In genomic region chr13:45964331-45964852, GRCm38 (mm10) we compare ENCODE assay signal across 7 mouse cellular contexts. TPM values are rescaled to one million over a fixed set of nuclear protein-coding genes. Genes with fewer than 3 reads are reported as not detected.
DNase-seq lines count a peak whose midpoint lies in the region; ATAC-seq and TF ChIP-seq lines count a peak whose summit lies in the region.

No protein-coding gene starts in this region.

- H3K9me3 ChIP-seq in forebrain, postnatal 0 days (ENCODE audit: low read length) = no peaks in the 10 kb centered on the region
- H3K9me3 ChIP-seq in hindbrain, embryonic 16.5 days (ENCODE audit: control insufficient read depth, low read length) = no peaks in the 10 kb centered on the region
- H3K9me3 ChIP-seq in limb, embryonic 13.5 days = no peaks in the 10 kb centered on the region
- H3K9me3 ChIP-seq in midbrain, embryonic 14.5 days (ENCODE audit: control insufficient read depth, low read length) = no peaks in the 10 kb centered on the region

- H3K4me3 ChIP-seq in bone marrow macrophage, adult 2 months (ENCODE audit: insufficient read depth, low read length) = peak overlapping the region; percentile 97
- H3K4me3 ChIP-seq in forebrain, postnatal 0 days (ENCODE audit: low read depth, low read length) = peak overlapping the region; percentile 79
- peak overlapping the region; percentile 89 for H3K4me3 ChIP-seq in hindbrain, embryonic 16.5 days (ENCODE audit: low read length)
- peak overlapping the region; percentile 90 for H3K4me3 ChIP-seq in limb, embryonic 13.5 days
- peak overlapping the region; percentile 94 for H3K4me3 ChIP-seq in midbrain, embryonic 14.5 days (replicated peaks; ENCODE audit: low read depth, low read length)

- H3K36me3 ChIP-seq in forebrain, postnatal 0 days (ENCODE audit: insufficient read depth) = no peaks in the 10 kb centered on the region
- H3K36me3 ChIP-seq in hindbrain, embryonic 16.5 days (ENCODE audit: control insufficient read depth, insufficient read depth, low read length) = no peaks in the 10 kb centered on the region
- no peaks in the 10 kb centered on the region for H3K36me3 ChIP-seq in limb, embryonic 13.5 days
- H3K36me3 ChIP-seq in midbrain, embryonic 14.5 days (ENCODE audit: control insufficient read depth, insufficient read depth, low read length) = no peaks in the 10 kb centered on the region

- H3K9ac ChIP-seq in forebrain, postnatal 0 days = peak overlapping the region; percentile 95
- peak overlapping the region; percentile 95 for H3K9ac ChIP-seq in hindbrain, embryonic 16.5 days (ENCODE audit: low read depth, low read length)
- peak overlapping the region; percentile 92 for H3K9ac ChIP-seq in limb, embryonic 13.5 days
- peak overlapping the region; percentile 95 for H3K9ac ChIP-seq in midbrain, embryonic 14.5 days (replicated peaks; ENCODE audit: low read length)

- peaks cover 20% of the 10 kb centered on the region for H3K4me1 ChIP-seq in bone marrow macrophage, adult 2 months (ENCODE audit: control insufficient read depth, insufficient read depth, low read length)
- peaks cover 17% of the 10 kb centered on the region for H3K4me1 ChIP-seq in forebrain, postnatal 0 days (ENCODE audit: insufficient read depth)
- H3K4me1 ChIP-seq in hindbrain, embryonic 16.5 days (ENCODE audit: control insufficient read depth, insufficient read depth, low read depth, low read length) = peaks cover 28% of the 10 kb centered on the region
- H3K4me1 ChIP-seq in limb, embryonic 13.5 days = peaks cover 42% of the 10 kb centered on the region
- H3K4me1 ChIP-seq in midbrain, embryonic 14.5 days (ENCODE audit: control insufficient read depth, insufficient read depth, low read length) = peaks cover 42% of the 10 kb centered on the region

- peak; percentile 44 for ATAC-seq in forebrain, postnatal 0 days
- peak; percentile 43 for ATAC-seq in hindbrain, embryonic 16.5 days
- peak; percentile 54 for ATAC-seq in limb, embryonic 13.5 days (ENCODE audit: low FRiP score, low read depth)
- ATAC-seq in midbrain, embryonic 14.5 days (ENCODE audit: low FRiP score, low TSS enrichment) = peak; percentile 51

- no peak for TF ChIP-seq CTCF in bone marrow macrophage, adult 2 months (IDR thresholded peaks at IDR 0.05; ENCODE audit: low read depth, low read length)
- no peak for TF ChIP-seq CTCF in forebrain, postnatal 0 days (IDR thresholded peaks at IDR 0.05; ENCODE audit: low read depth)

- DNase-seq in R1 (ENCODE audit: low read depth, low spot score) = peak; percentile 40
- DNase-seq in forebrain, postnatal 0 days = no peak
- peak; percentile 83 for DNase-seq in midbrain, embryonic 14.5 days
- peak; percentile 32 to 74 for DNase-seq in spleen, postnatal 4 days (ENCODE audit: low spot score in 2 of 2)

- H3K4me2 ChIP-seq in forebrain, postnatal 0 days (ENCODE audit: low read depth) = peak overlapping the region; percentile 90
- H3K4me2 ChIP-seq in hindbrain, embryonic 16.5 days (ENCODE audit: low read length) = peak overlapping the region; percentile 78
- peak overlapping the region; percentile 89 for H3K4me2 ChIP-seq in limb, embryonic 13.5 days (replicated peaks)
- peak overlapping the region; percentile 85 for H3K4me2 ChIP-seq in midbrain, embryonic 14.5 days (ENCODE audit: low read length)

- 0% methylated on average over 30 of the region's 39 CpGs for WGBS in forebrain, postnatal 0 days
- under 1% methylated on average over 23 of the region's 39 CpGs for WGBS in hindbrain, embryonic 16.5 days
- WGBS in limb, embryonic 13.5 days = 2% methylated on average over 22 of the region's 39 CpGs
- WGBS in midbrain, embryonic 14.5 days = under 1% methylated on average over 33 of the region's 39 CpGs

- H3K27me3 ChIP-seq in forebrain, postnatal 0 days (ENCODE audit: insufficient read depth, low read length) = no peaks in the 10 kb centered on the region
- no peaks in the 10 kb centered on the region for H3K27me3 ChIP-seq in hindbrain, embryonic 16.5 days (replicated peaks; ENCODE audit: control insufficient read depth, insufficient read depth, low read length)
- peaks cover 16% of the 10 kb centered on the region for H3K27me3 ChIP-seq in limb, embryonic 13.5 days
- no peaks in the 10 kb centered on the region for H3K27me3 ChIP-seq in midbrain, embryonic 14.5 days (ENCODE audit: control insufficient read depth, insufficient read depth, low read length)

- no peak for TF ChIP-seq POLR2A in bone marrow macrophage, adult 2 months (IDR thresholded peaks at IDR 0.05; ENCODE audit: borderline replicate concordance, low read depth, low read length)

- H3K27ac ChIP-seq in bone marrow macrophage, adult 2 months (ENCODE audit: insufficient read depth, low read depth, low read length) = peak overlapping the region; percentile 88
- H3K27ac ChIP-seq in forebrain, postnatal 0 days (ENCODE audit: low read depth, low read length) = peak overlapping the region; percentile 98
- peak overlapping the region; percentile 97 for H3K27ac ChIP-seq in hindbrain, embryonic 16.5 days (ENCODE audit: low read depth, low read length)
- peak overlapping the region; percentile 93 for H3K27ac ChIP-seq in limb, embryonic 13.5 days
- peak overlapping the region; percentile 97 for H3K27ac ChIP-seq in midbrain, embryonic 14.5 days (replicated peaks; ENCODE audit: low read depth, low read length)

RNA-seq across cellular contexts. Expression of gene Atxn1, which starts 0.4 kb away (rescaled TPM):
- 23.0 and 24.5 TPM in 2 replicates for polyA plus RNA-seq in bone marrow macrophage, adult 2 months (2012; ENCODE audit: insufficient read depth, insufficient read length, missing spikeins)
- 32.3 and 33.6 TPM in 2 replicates for total RNA-seq in forebrain, postnatal 0 days (2014; rRNA removed)
- polyA plus RNA-seq in forebrain, postnatal 0 days (2015; fragmentation: Nextera tagmentation; extraction: Ambion mirVana) = 7.6 and 13.0 TPM in 2 replicates
- polyA plus RNA-seq in hindbrain, embryonic 16.5 days (2015; fragmentation: Nextera tagmentation; extraction: Ambion mirVana) = 7.5 and 8.3 TPM in 2 replicates
- 6.0 and 6.8 TPM in 2 replicates for polyA plus RNA-seq in limb, embryonic 13.5 days (2015; fragmentation: Nextera tagmentation; extraction: Ambion mirVana)
- 7.3 and 8.7 TPM in 2 replicates for polyA plus RNA-seq in midbrain, embryonic 14.5 days (2014; fragmentation: Nextera tagmentation; extraction: Ambion mirVana)
